Mouse (Mus musculus) bone marrow, adult 2 months (tissue): ENCODE results near the gene Tmem107.

Experiments
- CTCF ChIP-seq: fragments of 200-500 bp; IDR thresholded peaks from 2 replicates; pipeline ENCODE4 v1.5.1; 2011; ENCODE audit warnings: low read length, control low read depth; ENCODE audit not compliant: control insufficient read depth, insufficient read depth
- POLR2A ChIP-seq: fragments of 200-500 bp; IDR thresholded peaks from 2 replicates; pipeline ENCODE4 v1.6.1; 2011; ENCODE audit warnings: low read depth, mild to moderate bottlenecking, control low read depth, low read length, borderline replicate concordance; ENCODE audit not compliant: control insufficient read depth

- TF ChIP-seq CTCF = no peak
- TF ChIP-seq POLR2A = no peak
These were observed 19.9 kb upstream of the Tmem107 start for GRCm38 (mm10) chr11:69050748-69051147.
